Mouse (Mus musculus): ENCODE measurements around the gene Pkd1l1. TPM values are rescaled to one million over a fixed set of nuclear protein-coding genes. Genes with fewer than 3 reads are reported as not detected.

Gene Pkd1l1
- polyA plus RNA-seq, 1 experiment from 2014 or later = 0.10 TPM

DNA sequence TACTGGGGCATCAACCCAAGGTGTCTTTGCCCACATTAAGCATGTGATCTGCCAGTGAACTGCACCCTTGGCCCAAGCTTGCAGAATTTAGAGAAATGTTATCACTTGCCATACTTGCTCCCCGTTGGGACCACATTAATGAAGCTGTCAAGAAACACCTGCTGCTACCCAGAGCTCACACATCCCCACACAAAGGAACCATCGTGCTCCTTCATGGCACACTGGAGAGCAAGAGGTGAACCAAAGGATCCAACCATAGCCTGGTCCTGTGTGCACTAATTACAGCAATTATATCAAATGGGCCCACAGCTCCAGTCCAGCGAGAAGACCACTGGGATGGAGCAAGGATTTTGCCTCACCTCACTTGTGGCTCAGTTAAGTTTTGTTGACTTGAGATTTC, 114.0 kb downstream of the Pkd1l1 start:
- Histone ChIP-seq H3K9ac (no peak overlapping the region), H3K27me3 (no peaks in the 10 kb centered on the region), H3K4me2 (no peak overlapping the region), H3K9me3 (replicated peaks) (no peaks in the 10 kb centered on the region), H3K4me1 (replicated peaks) (no peaks in the 10 kb centered on the region), H3K27ac (no peak overlapping the region), H3K4me3 (replicated peaks) (no peak overlapping the region), H3K36me3 (no peaks in the 10 kb centered on the region)
- WGBS (ENCODE audit: insufficient replicate concordance) = 57% methylated on average over 3 of the region's 3 CpGs
- ATAC-seq (ENCODE audit: low read depth) = no peak
- DNase-seq = no peak

- no peaks in the 10 kb centered on the region for H3K4me1 ChIP-seq (replicated peaks)
- no peaks in the 10 kb centered on the region for H3K27me3 ChIP-seq
- no peaks in the 10 kb centered on the region for H3K9me3 ChIP-seq (replicated peaks)
- H3K4me3 ChIP-seq (replicated peaks) = no peak overlapping the region
- H3K27ac ChIP-seq = no peak overlapping the region
- DNase-seq (no peak), ATAC-seq (ENCODE audit: low read depth) (no peak)
- H3K4me2 ChIP-seq = no peak overlapping the region
- no peaks in the 10 kb centered on the region for H3K36me3 ChIP-seq
- WGBS (ENCODE audit: insufficient replicate concordance) = 43% methylated on average over 5 of the region's 5 CpGs
- H3K9ac ChIP-seq = no peak overlapping the region
These were observed 116.9 kb downstream of the Pkd1l1 start for GRCm38 (mm10) chr11:8856125-8856524.

DNA sequence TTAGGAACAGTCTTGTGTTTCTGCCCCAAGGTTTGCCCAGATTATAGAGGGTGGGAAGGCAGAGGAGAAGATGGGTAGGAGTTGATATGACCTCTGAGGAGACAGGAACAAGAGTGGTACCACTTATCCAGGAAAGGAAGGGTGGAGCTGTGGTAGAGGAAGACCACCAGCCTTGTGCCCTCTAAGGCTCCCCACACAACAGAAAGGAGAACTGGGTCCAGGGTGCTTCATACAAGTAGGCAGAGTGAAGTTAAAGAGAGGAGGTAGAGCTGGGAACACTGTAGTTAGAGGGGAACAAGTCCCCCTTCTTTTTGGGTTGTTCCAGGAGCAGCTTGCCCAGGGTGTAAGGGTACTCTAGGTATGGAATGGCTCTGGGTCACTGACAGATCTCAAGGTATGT, 125.0 kb downstream of the Pkd1l1 start:
- H3K4me2 ChIP-seq = no peak overlapping the region
- no peaks in the 10 kb centered on the region for H3K4me1 ChIP-seq (replicated peaks)
- DNase-seq (no peak), ATAC-seq (ENCODE audit: low read depth) (no peak)
- no peaks in the 10 kb centered on the region for H3K36me3 ChIP-seq
- H3K27ac ChIP-seq = no peak overlapping the region
- H3K9ac ChIP-seq = no peak overlapping the region
- no peaks in the 10 kb centered on the region for H3K27me3 ChIP-seq
- no peak overlapping the region for H3K4me3 ChIP-seq (replicated peaks)
- no peaks in the 10 kb centered on the region for H3K9me3 ChIP-seq (replicated peaks)

- H3K9ac ChIP-seq = no peak overlapping the region
- H3K4me2 ChIP-seq = no peak overlapping the region
- H3K27me3 ChIP-seq = no peaks in the 10 kb centered on the region
- no peaks in the 10 kb centered on the region for H3K4me1 ChIP-seq (replicated peaks)
- H3K9me3 ChIP-seq (replicated peaks) = no peaks in the 10 kb centered on the region
- ATAC-seq (ENCODE audit: low read depth) = no peak
- H3K36me3 ChIP-seq = no peaks in the 10 kb centered on the region
- DNase-seq = no peak
- 65% methylated on average over 2 of the region's 2 CpGs for WGBS (ENCODE audit: insufficient replicate concordance)
- H3K4me3 ChIP-seq (replicated peaks) = no peak overlapping the region
- H3K27ac ChIP-seq = no peak overlapping the region
These were observed 125.4 kb downstream of the Pkd1l1 start for GRCm38 (mm10) chr11:8847627-8848026.

- no peak overlapping the region for H3K4me2 ChIP-seq
- H3K4me1 ChIP-seq (replicated peaks) = no peaks in the 10 kb centered on the region
- ATAC-seq (ENCODE audit: low read depth) (no peak), DNase-seq (no peak)
- no peak overlapping the region for H3K27ac ChIP-seq
- H3K9ac ChIP-seq = no peak overlapping the region
- no peak overlapping the region for H3K4me3 ChIP-seq (replicated peaks)
- H3K36me3 ChIP-seq = no peaks in the 10 kb centered on the region
- no peaks in the 10 kb centered on the region for H3K27me3 ChIP-seq
- WGBS (ENCODE audit: insufficient replicate concordance) = 80% methylated on average over 6 of the region's 6 CpGs
- no peaks in the 10 kb centered on the region for H3K9me3 ChIP-seq (replicated peaks)
These were observed 136.9 kb downstream of the Pkd1l1 start for GRCm38 (mm10) chr11:8836176-8836575.

DNA sequence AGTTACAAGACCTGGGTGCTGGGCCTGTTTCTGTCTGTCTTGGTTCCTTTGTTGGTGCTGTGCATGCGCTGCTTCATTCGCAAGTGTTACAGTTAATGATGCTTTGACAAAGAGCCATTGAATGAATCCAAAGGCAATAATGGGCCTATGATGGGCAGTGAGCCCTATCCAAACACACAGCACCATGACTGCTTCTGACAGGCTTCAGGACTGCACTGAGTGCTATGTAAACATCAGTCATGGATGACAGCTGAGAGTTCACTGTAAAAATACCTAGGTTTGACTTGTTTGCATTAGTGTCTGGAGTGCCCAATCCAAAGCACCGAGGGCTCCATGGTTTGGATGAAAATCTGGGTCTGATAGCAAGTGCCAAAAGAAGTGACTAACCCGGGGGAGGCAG, 138.9 kb downstream of the Pkd1l1 start:
- Histone ChIP-seq H3K4me1 (replicated peaks) (no peaks in the 10 kb centered on the region), H3K27ac (no peak overlapping the region), H3K36me3 (no peaks in the 10 kb centered on the region), H3K9ac (no peak overlapping the region), H3K27me3 (no peaks in the 10 kb centered on the region), H3K4me2 (no peak overlapping the region), H3K4me3 (replicated peaks) (no peak overlapping the region), H3K9me3 (replicated peaks) (no peaks in the 10 kb centered on the region)
- ATAC-seq (ENCODE audit: low read depth) = no peak
- DNase-seq = no peak
- WGBS (ENCODE audit: insufficient replicate concordance) = 61% methylated on average over 4 of the region's 4 CpGs

GRCm38 (mm10) chr11:8830551-8830950, 142.5 kb downstream of the Pkd1l1 start:
- H3K9ac ChIP-seq = no peak overlapping the region
- no peak for DNase-seq
- no peaks in the 10 kb centered on the region for H3K9me3 ChIP-seq (replicated peaks)
- H3K4me1 ChIP-seq (replicated peaks) = no peaks in the 10 kb centered on the region
- ATAC-seq (ENCODE audit: low read depth) = no peak
- no peak overlapping the region for H3K27ac ChIP-seq
- no peaks in the 10 kb centered on the region for H3K27me3 ChIP-seq
- H3K36me3 ChIP-seq = no peaks in the 10 kb centered on the region
- 52% methylated on average over 4 of the region's 4 CpGs for WGBS (ENCODE audit: insufficient replicate concordance)
- no peak overlapping the region for H3K4me3 ChIP-seq (replicated peaks)
- no peak overlapping the region for H3K4me2 ChIP-seq

- ATAC-seq (ENCODE audit: low read depth) (no peak), DNase-seq (no peak)
- WGBS (ENCODE audit: insufficient replicate concordance) = 71% methylated on average over 3 of the region's 3 CpGs
- Histone ChIP-seq H3K27me3 (no peaks in the 10 kb centered on the region), H3K9ac (no peak overlapping the region), H3K27ac (no peak overlapping the region), H3K9me3 (replicated peaks) (no peaks in the 10 kb centered on the region), H3K4me1 (replicated peaks) (no peaks in the 10 kb centered on the region), H3K4me3 (replicated peaks) (no peak overlapping the region), H3K36me3 (no peaks in the 10 kb centered on the region), H3K4me2 (no peak overlapping the region)
These were observed 143.5 kb downstream of the Pkd1l1 start for GRCm38 (mm10) chr11:8829561-8829960.

DNA sequence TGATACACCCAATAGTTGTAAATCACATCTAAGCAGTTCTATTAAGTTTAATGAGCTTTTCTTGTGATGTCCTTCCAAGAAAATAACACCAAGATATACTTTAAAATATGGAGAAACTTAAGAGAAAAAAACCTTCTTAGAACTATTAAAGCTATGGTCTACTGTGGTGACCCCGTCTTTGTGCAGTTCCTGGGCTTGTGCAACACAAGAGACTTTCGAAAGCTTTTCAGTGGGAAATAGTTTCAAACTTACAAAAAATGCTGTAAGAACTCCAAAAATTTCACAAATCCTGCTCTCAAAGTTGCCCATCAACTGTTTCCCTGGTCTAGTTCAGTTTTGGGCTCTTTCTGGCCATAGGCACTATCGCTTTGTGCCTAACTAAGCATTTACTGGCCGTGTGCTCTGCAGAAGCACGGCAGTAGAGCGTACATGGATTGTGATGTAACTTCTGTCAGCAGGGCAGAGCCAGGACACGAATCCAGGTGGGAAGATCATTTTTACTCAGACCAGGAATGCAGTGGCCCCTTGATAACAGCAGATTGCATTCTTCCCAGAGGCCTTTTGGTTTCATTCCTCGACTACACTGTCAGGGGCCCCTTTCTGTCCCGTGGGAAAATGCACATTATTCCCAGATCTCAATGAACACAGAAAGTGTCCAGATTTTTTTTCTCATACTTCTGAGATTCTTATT, 144.1 kb downstream of the Pkd1l1 start:
- no peaks in the 10 kb centered on the region for H3K27me3 ChIP-seq
- no peak overlapping the region for H3K4me3 ChIP-seq (replicated peaks)
- H3K27ac ChIP-seq = no peak overlapping the region
- no peaks in the 10 kb centered on the region for H3K4me1 ChIP-seq (replicated peaks)
- no peak overlapping the region for H3K4me2 ChIP-seq
- no peaks in the 10 kb centered on the region for H3K36me3 ChIP-seq
- no peak for ATAC-seq (ENCODE audit: low read depth)
- H3K9ac ChIP-seq = no peak overlapping the region
- no peaks in the 10 kb centered on the region for H3K9me3 ChIP-seq (replicated peaks)
- WGBS (ENCODE audit: insufficient replicate concordance) = 60% methylated on average over 9 of the region's 9 CpGs
- no peak for DNase-seq

DNA sequence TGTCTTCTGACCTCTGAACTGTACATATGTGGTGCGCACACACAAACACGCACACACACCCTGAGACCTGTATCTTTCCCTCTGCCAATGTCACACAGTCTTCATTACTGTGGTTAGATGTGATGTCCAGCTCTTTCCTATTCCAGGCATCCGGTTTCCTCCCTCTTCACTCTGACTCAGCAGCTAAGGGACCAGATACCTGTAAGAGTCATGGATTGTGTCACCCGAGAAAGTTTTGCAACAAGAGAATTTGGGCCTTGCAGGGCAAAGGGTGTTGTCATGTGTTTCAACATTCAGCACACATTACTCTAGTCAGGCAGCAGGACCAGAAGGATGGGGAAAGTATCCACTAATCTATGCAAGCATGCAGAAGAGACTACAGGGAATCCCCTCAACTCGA, 146.5 kb downstream of the Pkd1l1 start:
- H3K9ac ChIP-seq = no peak overlapping the region
- no peak overlapping the region for H3K4me2 ChIP-seq
- H3K36me3 ChIP-seq = no peaks in the 10 kb centered on the region
- no peak overlapping the region for H3K4me3 ChIP-seq (replicated peaks)
- DNase-seq (no peak), ATAC-seq (ENCODE audit: low read depth) (no peak)
- no peaks in the 10 kb centered on the region for H3K4me1 ChIP-seq (replicated peaks)
- no peaks in the 10 kb centered on the region for H3K9me3 ChIP-seq (replicated peaks)
- 60% methylated on average over 5 of the region's 5 CpGs for WGBS (ENCODE audit: insufficient replicate concordance)
- H3K27me3 ChIP-seq = no peaks in the 10 kb centered on the region
- no peak overlapping the region for H3K27ac ChIP-seq

DNA sequence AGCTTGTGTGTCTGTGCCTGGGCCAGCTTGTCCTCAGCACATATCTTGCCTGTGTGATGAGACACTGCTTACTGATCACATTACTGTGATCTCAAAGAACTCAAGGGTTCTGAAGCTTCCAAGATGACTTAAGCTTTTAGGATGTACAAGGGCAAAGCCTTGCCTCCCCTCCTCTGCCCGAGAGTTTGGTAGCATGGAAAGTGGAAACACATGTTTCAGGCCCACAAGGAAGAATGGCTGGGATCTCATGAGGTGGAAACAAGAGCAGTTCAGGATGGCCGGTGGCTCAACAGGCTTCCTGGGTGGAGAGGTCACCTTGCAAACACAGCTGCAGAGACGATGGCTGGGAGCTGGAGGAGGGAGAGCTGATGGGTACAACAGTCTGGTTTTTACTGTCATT, 147.0 kb downstream of the Pkd1l1 start:
- Histone ChIP-seq H3K9me3 (replicated peaks) (no peaks in the 10 kb centered on the region), H3K4me1 (replicated peaks) (no peaks in the 10 kb centered on the region), H3K4me3 (replicated peaks) (no peak overlapping the region), H3K27me3 (no peaks in the 10 kb centered on the region), H3K9ac (no peak overlapping the region), H3K4me2 (no peak overlapping the region), H3K27ac (no peak overlapping the region), H3K36me3 (no peaks in the 10 kb centered on the region)
- DNase-seq (no peak), ATAC-seq (ENCODE audit: low read depth) (no peak)
- 67% methylated on average over 3 of the region's 3 CpGs for WGBS (ENCODE audit: insufficient replicate concordance)

DNA sequence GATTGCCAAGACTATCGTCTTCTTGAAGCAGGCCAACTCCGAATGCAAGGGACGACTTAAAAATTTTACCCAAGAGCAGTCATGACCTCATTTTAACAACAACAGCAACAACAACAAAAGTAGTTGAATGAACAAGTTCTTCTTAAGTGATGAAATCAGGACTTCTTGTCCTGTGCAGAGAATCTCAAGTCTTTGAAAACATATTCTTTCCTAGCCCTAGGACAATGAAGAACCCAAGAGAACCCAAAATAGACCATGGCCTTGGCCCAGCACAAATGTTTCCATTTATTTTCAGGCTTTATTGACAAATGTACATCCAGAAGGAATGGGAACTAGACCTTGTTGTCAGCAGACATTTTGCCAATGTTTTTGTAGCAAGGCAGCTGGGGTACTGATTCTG, 147.7 kb downstream of the Pkd1l1 start:
- Histone ChIP-seq H3K9me3 (replicated peaks) (no peaks in the 10 kb centered on the region), H3K4me3 (replicated peaks) (no peak overlapping the region), H3K9ac (no peak overlapping the region), H3K4me2 (no peak overlapping the region), H3K27ac (no peak overlapping the region), H3K4me1 (replicated peaks) (no peaks in the 10 kb centered on the region), H3K27me3 (no peaks in the 10 kb centered on the region), H3K36me3 (no peaks in the 10 kb centered on the region)
- 78% methylated on average over 3 of the region's 3 CpGs for WGBS (ENCODE audit: insufficient replicate concordance)
- DNase-seq (no peak), ATAC-seq (ENCODE audit: low read depth) (no peak)
